Comparison of ENCODE assay signal across 14 mouse cellular contexts in genomic region chr13:38429671-38430070, GRCm38 (mm10).
"Had no signal": no experiment of that assay in that cellular context is flagged by ENCODE, and none has a peak within 500 bp of the region (broad histone marks: within the 10 kb centered on the region; RNA-seq: fewer than 3 reads in every experiment).

No protein-coding gene starts in this region.

- H3K27ac ChIP-seq: hindbrain, embryonic 15.5 days; left cerebral cortex, adult 2 months; limb, embryonic 10.5 days; liver, embryonic 15.5 days; midbrain, embryonic 15.5 days; neural tube, embryonic 13.5 days had no signal

- DNase-seq: lung, adult 2 months; lung, postnatal 10 days; lung, postnatal 4 days; retina, postnatal 1 day; thymus, postnatal 25 days had no signal

- H3K27me3 ChIP-seq: hindbrain, embryonic 15.5 days; liver, embryonic 15.5 days; midbrain, embryonic 15.5 days; neural tube, embryonic 13.5 days had no signal

- H3K4me1 ChIP-seq: hindbrain, embryonic 15.5 days; limb, embryonic 10.5 days; liver, embryonic 15.5 days; midbrain, embryonic 15.5 days; neural tube, embryonic 13.5 days had no signal

- ATAC-seq: intestine, embryonic 16.5 days; midbrain, embryonic 15.5 days had no signal

- H3K4me2 ChIP-seq: hindbrain, embryonic 15.5 days; liver, embryonic 11.5 days; liver, embryonic 15.5 days; midbrain, embryonic 11.5 days; midbrain, embryonic 15.5 days; neural tube, embryonic 13.5 days had no signal

- H3K9ac ChIP-seq: hindbrain, embryonic 15.5 days; liver, embryonic 15.5 days; midbrain, embryonic 15.5 days; neural tube, embryonic 13.5 days had no signal

- H3K9me3 ChIP-seq: hindbrain, embryonic 15.5 days; limb, embryonic 10.5 days; liver, embryonic 15.5 days; midbrain, embryonic 15.5 days had no signal

- H3K4me3 ChIP-seq: hindbrain, embryonic 15.5 days; left cerebral cortex, adult 2 months; limb, embryonic 10.5 days; liver, embryonic 15.5 days; midbrain, embryonic 15.5 days; neural tube, embryonic 13.5 days had no signal

- H3K36me3 ChIP-seq: hindbrain, embryonic 15.5 days; limb, embryonic 10.5 days; liver, embryonic 15.5 days; midbrain, embryonic 15.5 days; neural tube, embryonic 13.5 days had no signal
